Comparison of ENCODE assay signal across 15 mouse cellular contexts in genomic region chr2:128094196-128094595, GRCm38 (mm10). TPM values are rescaled to one million over a fixed set of nuclear protein-coding genes. Genes with fewer than 3 reads are reported as not detected.
A peak's percentile ranks its signal among the peaks of the same experiment; 100 is the strongest.
DNase-seq lines count a peak whose midpoint lies in the region; ATAC-seq and TF ChIP-seq lines count a peak whose summit lies in the region.
"Had no signal": no experiment of that assay in that cellular context is flagged by ENCODE, and none has a peak within 500 bp of the region (broad histone marks: within the 10 kb centered on the region; RNA-seq: fewer than 3 reads in every experiment).

No protein-coding gene starts in this region.

- peak overlapping the region; percentile 71; the same call in 1 of the 2 replicates for H3K27ac ChIP-seq in hindbrain, embryonic 10.5 days
- no peak overlapping the region for H3K27ac ChIP-seq in hindbrain, embryonic 11.5 days (ENCODE audit: low read depth, low read length)
- H3K27ac ChIP-seq in thymus, adult 2 months (ENCODE audit: control insufficient read depth, insufficient read depth, low read length) = 0 out of 2 replicates have a peak overlapping the region, but pooled peaks have one; percentile 11
- H3K27ac ChIP-seq in kidney, postnatal 0 days = peak overlapping the region; percentile 68; the same call in 1 of the 2 replicates
- H3K27ac ChIP-seq in forebrain, embryonic 13.5 days = no peak overlapping the region
- H3K27ac ChIP-seq: hindbrain, embryonic 13.5 days; liver, embryonic 13.5 days; stomach, postnatal 0 days had no signal

- no peak overlapping the region for H3K9ac ChIP-seq in hindbrain, embryonic 11.5 days (ENCODE audit: low read depth, low read length)
- no peak overlapping the region for H3K9ac ChIP-seq in kidney, postnatal 0 days (ENCODE audit: low read depth, low read length)
- H3K9ac ChIP-seq in forebrain, embryonic 13.5 days = no peak overlapping the region
- H3K9ac ChIP-seq: hindbrain, embryonic 13.5 days; liver, embryonic 13.5 days had no signal

- H3K4me1 ChIP-seq in hindbrain, embryonic 10.5 days (replicated peaks) = peaks cover 46% of the 10 kb centered on the region
- peaks cover 7% of the 10 kb centered on the region; the same call in 1 of the 2 replicates for H3K4me1 ChIP-seq in hindbrain, embryonic 11.5 days (replicated peaks; ENCODE audit: control insufficient read depth, insufficient read depth, low read length)
- peaks cover 30% of the 10 kb centered on the region for H3K4me1 ChIP-seq in thymus, adult 2 months (replicated peaks; ENCODE audit: control insufficient read depth, insufficient read depth, low read length)
- peaks cover 26% of the 10 kb centered on the region; the same call in 1 of the 2 replicates for H3K4me1 ChIP-seq in kidney, postnatal 0 days (replicated peaks; ENCODE audit: insufficient read depth, low read length)
- H3K4me1 ChIP-seq in forebrain, embryonic 13.5 days = peaks cover 14% of the 10 kb centered on the region

- 83% methylated on average over 5 of the region's 5 CpGs for WGBS in hindbrain, embryonic 10.5 days
- WGBS in hindbrain, embryonic 11.5 days = 82% methylated on average over 5 of the region's 5 CpGs
- WGBS in thymus, adult 2 months = 48% methylated on average over 5 of the region's 5 CpGs
- WGBS in kidney, postnatal 0 days = 43% methylated on average over 5 of the region's 5 CpGs
- WGBS in forebrain, embryonic 13.5 days = 85% methylated on average over 5 of the region's 5 CpGs

- ATAC-seq in hindbrain, embryonic 11.5 days (ENCODE audit: low FRiP score) = no peak
- peak; percentile 61; the same call in 1 of the 2 replicates for ATAC-seq in kidney, postnatal 0 days (replicated peaks; ENCODE audit: low FRiP score, low read depth)
- ATAC-seq in forebrain, embryonic 13.5 days = no peak
- ATAC-seq: forebrain, embryonic 16.5 days had no signal

- H3K36me3 ChIP-seq in hindbrain, embryonic 10.5 days = no peaks in the 10 kb centered on the region
- H3K36me3 ChIP-seq in hindbrain, embryonic 11.5 days (ENCODE audit: control insufficient read depth, insufficient read depth, low read length) = no peaks in the 10 kb centered on the region
- H3K36me3 ChIP-seq in thymus, adult 2 months (ENCODE audit: control insufficient read depth, insufficient read depth, low read length) = no peaks in the 10 kb centered on the region
- no peaks in the 10 kb centered on the region for H3K36me3 ChIP-seq in kidney, postnatal 0 days (ENCODE audit: insufficient read depth, low read length)
- no peaks in the 10 kb centered on the region for H3K36me3 ChIP-seq in forebrain, embryonic 13.5 days (ENCODE audit: poor library complexity, severe bottlenecking)
- H3K36me3 ChIP-seq: hindbrain, embryonic 13.5 days; liver, embryonic 13.5 days had no signal

- no peak for TF ChIP-seq POLR2A in thymus, adult 2 months (IDR thresholded peaks at IDR 0.05; ENCODE audit: control insufficient read depth, extremely low read depth, insufficient read depth, low read length, poor library complexity)

- no peak overlapping the region for H3K4me2 ChIP-seq in hindbrain, embryonic 11.5 days (replicated peaks; ENCODE audit: low read depth, low read length)
- no peak overlapping the region for H3K4me2 ChIP-seq in kidney, postnatal 0 days (ENCODE audit: low read length)
- H3K4me2 ChIP-seq in forebrain, embryonic 13.5 days = no peak overlapping the region
- H3K4me2 ChIP-seq: hindbrain, embryonic 13.5 days; liver, embryonic 13.5 days had no signal

- H3K27me3 ChIP-seq in hindbrain, embryonic 10.5 days (ENCODE audit: insufficient read depth, poor library complexity, severe bottlenecking) = no peaks in the 10 kb centered on the region
- H3K27me3 ChIP-seq in hindbrain, embryonic 11.5 days (ENCODE audit: control insufficient read depth, insufficient read depth, low read length) = no peaks in the 10 kb centered on the region
- no peaks in the 10 kb centered on the region for H3K27me3 ChIP-seq in thymus, adult 2 months (ENCODE audit: control insufficient read depth, insufficient read depth, low read length)
- H3K27me3 ChIP-seq in kidney, postnatal 0 days (ENCODE audit: insufficient read depth, low read length) = no peaks in the 10 kb centered on the region
- H3K27me3 ChIP-seq in forebrain, embryonic 13.5 days = no peaks in the 10 kb centered on the region
- H3K27me3 ChIP-seq: hindbrain, embryonic 13.5 days; liver, embryonic 13.5 days had no signal

- no peak overlapping the region for H3K4me3 ChIP-seq in hindbrain, embryonic 10.5 days
- no peak overlapping the region for H3K4me3 ChIP-seq in hindbrain, embryonic 11.5 days (ENCODE audit: low read depth, low read length)
- H3K4me3 ChIP-seq in thymus, adult 2 months (ENCODE audit: control insufficient read depth, insufficient read depth, low read length) = no peak overlapping the region
- H3K4me3 ChIP-seq in kidney, postnatal 0 days (replicated peaks; ENCODE audit: low read depth, low read length) = no peak overlapping the region
- H3K4me3 ChIP-seq in forebrain, embryonic 13.5 days = no peak overlapping the region
- H3K4me3 ChIP-seq: hindbrain, embryonic 13.5 days; liver, embryonic 13.5 days had no signal

- DNase-seq in hindbrain, embryonic 10.5 days (ENCODE audit: low spot score) = no peak
- no peak for DNase-seq in hindbrain, embryonic 11.5 days (ENCODE audit: low spot score)
- DNase-seq in thymus, adult 2 months = no peak
- DNase-seq in thymus, postnatal 14 days = no peak
- peak; percentile 40 for DNase-seq in kidney, postnatal 0 days (ENCODE audit: low spot score)
- no peak for DNase-seq in lung, postnatal 36 days
- no peak for DNase-seq in urinary bladder, postnatal 4 days (ENCODE audit: low spot score in 2 of 2)
- DNase-seq: cerebellum, postnatal 36 days; gastrocnemius, postnatal 25 days; liver, embryonic 13.5 days; right cerebral cortex, postnatal 14 days had no signal

- no peaks in the 10 kb centered on the region for H3K9me3 ChIP-seq in hindbrain, embryonic 10.5 days
- H3K9me3 ChIP-seq in hindbrain, embryonic 11.5 days (ENCODE audit: control insufficient read depth, low read length) = no peaks in the 10 kb centered on the region
- no peaks in the 10 kb centered on the region for H3K9me3 ChIP-seq in kidney, postnatal 0 days (replicated peaks; ENCODE audit: low read length)
- H3K9me3 ChIP-seq in forebrain, embryonic 13.5 days (replicated peaks) = no peaks in the 10 kb centered on the region
- H3K9me3 ChIP-seq: hindbrain, embryonic 13.5 days; liver, embryonic 13.5 days had no signal

- TF ChIP-seq CTCF in thymus, adult 2 months (IDR thresholded peaks at IDR 0.05; ENCODE audit: borderline replicate concordance, control insufficient read depth, extremely low read depth, insufficient read depth, low read length, poor library complexity) = no peak
- peak; percentile 30 for TF ChIP-seq CTCF in kidney, postnatal 0 days (IDR thresholded peaks at IDR 0.05; ENCODE audit: low read depth)

RNA-seq across cellular contexts. Expression of gene Bcl2l11, which starts 31.6 kb away (rescaled TPM):
- polyA plus RNA-seq in hindbrain, embryonic 10.5 days (2016; fragmentation: Nextera tagmentation; extraction: Ambion mirVana) = 26.2 and 27.4 TPM in 2 replicates
- 15.7 and 17.2 TPM in 2 replicates for polyA plus RNA-seq in hindbrain, embryonic 11.5 days (2014; fragmentation: Nextera tagmentation; extraction: Ambion mirVana)
- 54.4 and 63.3 TPM in 2 replicates for polyA plus RNA-seq in thymus, adult 2 months (2012; rRNA removed)
- polyA plus RNA-seq in kidney, postnatal 0 days (2015; fragmentation: Nextera tagmentation; extraction: Ambion mirVana) = 15.7 and 16.5 TPM in 2 replicates
- 11.0 and 12.1 TPM in 2 replicates for polyA plus RNA-seq in forebrain, embryonic 13.5 days (2015; fragmentation: Nextera tagmentation; extraction: Ambion mirVana)

Comparison
In these comparisons a context has a peak if more than half of its experiments do, and no peak if none do; other contexts are left out.
1. H3K27ac ChIP-seq: peak in hindbrain, embryonic 10.5 days (single experiment), thymus, adult 2 months (single experiment) and kidney, postnatal 0 days (single experiment); none in hindbrain, embryonic 11.5 days (single experiment) and forebrain, embryonic 13.5 days (single experiment).